Mouse (Mus musculus): Measurements from ENCODE around the gene Tceanc. TPM values are rescaled to one million over a fixed set of nuclear protein-coding genes. Genes with fewer than 3 reads are reported as not detected.

The Tceanc gene
- polyA plus RNA-seq, 1 experiment from 2014 or later = 12.3 TPM

DNA sequence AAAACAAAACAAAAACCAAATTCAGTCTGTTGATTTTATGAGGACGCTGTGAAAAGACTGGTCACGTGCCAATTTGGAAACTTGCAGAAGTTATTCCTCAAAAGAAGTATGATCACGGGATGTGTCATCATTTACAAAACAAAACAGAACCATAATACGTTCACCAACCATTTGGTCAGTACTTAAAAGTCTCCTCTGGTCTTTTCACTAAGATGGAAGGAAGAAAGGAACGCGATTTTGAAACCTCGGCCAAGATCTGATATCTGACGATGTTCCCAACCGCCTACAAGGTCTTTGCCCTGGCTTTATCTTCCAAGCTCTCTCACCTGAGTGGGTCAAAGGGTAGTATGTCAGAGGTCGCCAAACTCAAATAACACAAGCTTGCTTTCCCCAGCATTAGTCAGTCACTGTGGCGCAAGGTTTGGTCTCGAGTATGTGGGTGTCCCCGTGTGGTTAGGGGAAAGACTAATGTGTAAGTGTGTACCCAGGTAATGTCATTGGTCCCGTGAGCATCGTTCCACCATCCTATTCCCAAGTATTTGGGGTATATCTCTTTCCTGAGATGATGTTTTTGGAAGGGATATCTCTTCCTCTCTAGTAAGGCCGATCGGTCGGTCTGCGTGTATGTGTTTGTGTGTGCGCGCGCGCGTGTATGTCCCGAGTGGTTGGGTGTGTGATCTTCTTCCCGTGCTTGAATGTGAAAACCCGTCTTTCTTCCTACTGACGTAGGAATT is 39.6 kb downstream of the Tceanc start:
- peak overlapping the region; percentile 52; the same call in 1 of the 2 replicates for H3K27ac ChIP-seq
- WGBS = 28% methylated on average over 28 of the region's 28 CpGs
- peak; percentile 13; the same call in 1 of the 2 replicates for ATAC-seq (ENCODE audit: low FRiP score, low read depth)

GRCm38 (mm10) chrX:166477393-166477792 is 41.0 kb downstream of the Tceanc start:
- Histone ChIP-seq H3K4me3 (peak overlapping the region; percentile 59), H3K27ac (no peak overlapping the region), H3K27me3 (peaks cover 15% of the 10 kb centered on the region), H3K9me3 (no peaks in the 10 kb centered on the region), H3K36me3 (no peaks in the 10 kb centered on the region), H3K4me2 (replicated peaks) (peak overlapping the region; percentile 64), H3K4me1 (peaks cover 21% of the 10 kb centered on the region; the same call in 1 of the 2 replicates), H3K9ac (no peak overlapping the region)
- WGBS = 66% methylated on average over 6 of the region's 6 CpGs
- ATAC-seq (ENCODE audit: low FRiP score, low read depth) = no peak

More for the DNA sequence above, 39.6 kb downstream of the Tceanc start:
- no peaks in the 10 kb centered on the region for H3K9me3 ChIP-seq
- H3K4me1 ChIP-seq = peaks cover 19% of the 10 kb centered on the region; the same call in 1 of the 2 replicates
- peak overlapping the region; percentile 59 for H3K4me3 ChIP-seq
- H3K9ac ChIP-seq = peak overlapping the region; percentile 72
- peaks cover 17% of the 10 kb centered on the region for H3K27me3 ChIP-seq
- H3K36me3 ChIP-seq = no peaks in the 10 kb centered on the region
- peak overlapping the region; percentile 64 for H3K4me2 ChIP-seq (replicated peaks)

DNA sequence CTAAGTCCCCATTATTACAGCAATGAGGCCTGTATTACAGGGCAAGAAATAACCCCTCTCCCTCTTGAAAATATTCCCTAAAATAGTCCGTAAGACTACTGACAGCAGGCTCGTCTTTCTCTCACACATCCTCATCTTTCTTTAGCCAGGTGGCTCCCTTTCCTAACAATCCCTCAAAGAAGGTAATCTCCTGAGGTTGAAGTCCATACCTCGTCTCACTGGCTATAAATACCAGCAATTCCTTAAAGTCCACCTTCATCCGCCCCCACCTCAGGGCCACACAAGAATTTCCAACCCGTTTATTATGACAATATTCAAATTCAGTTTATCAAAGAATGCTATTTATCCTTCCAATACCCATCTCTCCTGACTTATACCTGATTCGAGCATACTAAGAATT is 45.8 kb downstream of the Tceanc start:
- Histone ChIP-seq H3K27ac (no peak overlapping the region), H3K36me3 (0 out of 2 replicates have a peak, but pooled peaks cover 7% of the 10 kb centered on the region), H3K27me3 (peaks cover 20% of the 10 kb centered on the region), H3K9ac (no peak overlapping the region), H3K4me1 (peaks cover 21% of the 10 kb centered on the region; the same call in 1 of the 2 replicates), H3K9me3 (no peaks in the 10 kb centered on the region), H3K4me2 (replicated peaks) (no peak overlapping the region), H3K4me3 (no peak overlapping the region)
- no peak for ATAC-seq (ENCODE audit: low FRiP score, low read depth)
- WGBS = 77% methylated on average over 6 of the region's 6 CpGs

DNA sequence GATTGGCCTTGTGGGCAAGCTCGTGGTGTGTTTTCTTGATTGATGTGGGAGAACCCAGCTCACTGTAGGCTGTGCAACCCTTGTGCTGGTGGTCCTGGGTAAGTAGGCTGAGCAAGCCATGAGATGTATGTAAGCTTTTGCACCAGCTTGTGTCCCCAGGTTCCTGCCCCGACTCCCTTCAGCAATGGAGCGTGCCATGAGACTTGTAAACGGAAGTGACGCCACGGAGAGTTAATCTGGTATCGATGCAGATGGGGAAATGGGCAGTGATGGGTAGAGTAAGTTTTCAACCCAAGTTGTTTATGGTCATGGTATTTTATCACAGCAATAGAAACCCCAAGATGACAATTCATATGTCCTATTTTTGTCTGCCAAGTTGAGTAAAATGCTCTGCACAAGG is 50.0 kb downstream of the Tceanc start:
- ATAC-seq (ENCODE audit: low FRiP score, low read depth) = no peak
- 94% methylated on average over 7 of the region's 7 CpGs for WGBS
- peaks cover 12% of the 10 kb centered on the region; the same call in 1 of the 2 replicates for H3K27me3 ChIP-seq
- no peak overlapping the region for H3K4me2 ChIP-seq (replicated peaks)
- H3K9ac ChIP-seq = no peak overlapping the region
- 0 out of 2 replicates have a peak, but pooled peaks cover 7% of the 10 kb centered on the region for H3K36me3 ChIP-seq
- H3K9me3 ChIP-seq = no peaks in the 10 kb centered on the region
- no peak overlapping the region for H3K4me3 ChIP-seq
- no peak overlapping the region for H3K27ac ChIP-seq
- peaks cover 7% of the 10 kb centered on the region; the same call in 1 of the 2 replicates for H3K4me1 ChIP-seq

GRCm38 (mm10) chrX:166455525-166455924 is 62.8 kb downstream of the Tceanc start:
- no peak overlapping the region for H3K4me3 ChIP-seq
- peaks cover 7% of the 10 kb centered on the region for H3K36me3 ChIP-seq
- no peak overlapping the region for H3K27ac ChIP-seq
- ATAC-seq (ENCODE audit: low FRiP score, low read depth) = no peak
- no peak overlapping the region for H3K4me2 ChIP-seq (replicated peaks)
- H3K9ac ChIP-seq = no peak overlapping the region
- H3K27me3 ChIP-seq = peaks cover 3% of the 10 kb centered on the region; the same call in 1 of the 2 replicates
- no peaks in the 10 kb centered on the region for H3K4me1 ChIP-seq
- WGBS = 90% methylated on average over 1 of the region's 1 CpGs
- H3K9me3 ChIP-seq = no peaks in the 10 kb centered on the region

- H3K9ac ChIP-seq = no peak overlapping the region
- peaks cover 5% of the 10 kb centered on the region for H3K36me3 ChIP-seq
- no peak overlapping the region for H3K4me3 ChIP-seq
- H3K27ac ChIP-seq = no peak overlapping the region
- no peak overlapping the region for H3K4me2 ChIP-seq (replicated peaks)
- no peaks in the 10 kb centered on the region for H3K4me1 ChIP-seq
- ATAC-seq (ENCODE audit: low FRiP score, low read depth) = no peak
- peaks cover 3% of the 10 kb centered on the region; the same call in 1 of the 2 replicates for H3K27me3 ChIP-seq
- WGBS = 72% methylated on average over 3 of the region's 3 CpGs
- no peaks in the 10 kb centered on the region for H3K9me3 ChIP-seq
These were observed 64.0 kb downstream of the Tceanc start for GRCm38 (mm10) chrX:166454331-166454730.

- Histone ChIP-seq H3K27me3 (peaks cover 3% of the 10 kb centered on the region; the same call in 1 of the 2 replicates), H3K36me3 (peaks cover 5% of the 10 kb centered on the region), H3K27ac (no peak overlapping the region), H3K4me1 (no peaks in the 10 kb centered on the region), H3K4me3 (no peak overlapping the region), H3K9me3 (no peaks in the 10 kb centered on the region), H3K4me2 (replicated peaks) (no peak overlapping the region), H3K9ac (no peak overlapping the region)
- ATAC-seq (ENCODE audit: low FRiP score, low read depth) = no peak
- WGBS = 83% methylated on average over 6 of the region's 6 CpGs
These were observed 64.8 kb downstream of the Tceanc start for GRCm38 (mm10) chrX:166453532-166453931.

Other genes starting within 250 kb of the Tceanc start
- 20.8 and 22.8 TPM in 2 replicates for gene Trappc2, start 78.0 kb downstream of the Tceanc start, polyA plus RNA-seq (2015; fragmentation: Nextera tagmentation; extraction: Ambion mirVana)
- 6.8 and 8.0 TPM in 2 replicates for gene Ofd1, start 77.9 kb downstream of the Tceanc start, polyA plus RNA-seq (2015; fragmentation: Nextera tagmentation; extraction: Ambion mirVana)
- 55.6 and 58.7 TPM in 2 replicates for gene Rab9, start 38.7 kb downstream of the Tceanc start, polyA plus RNA-seq (2015; fragmentation: Nextera tagmentation; extraction: Ambion mirVana)
- gene Egfl6, start 67.2 kb upstream of the Tceanc start, polyA plus RNA-seq (2015; fragmentation: Nextera tagmentation; extraction: Ambion mirVana) = 84.2 and 86.0 TPM in 2 replicates